Mouse (Mus musculus) limb, embryonic 13.5 days (tissue): ENCODE data around the gene Scaf1. TPM values are rescaled to one million over a fixed set of nuclear protein-coding genes. Genes with fewer than 3 reads are reported as not detected.
"Not testable (repeated sequence)": the region's sequence is repeated elsewhere in the genome, so short reads cannot be mapped to it uniquely, and the experiment has no call there.

Experiments
- ATAC-seq: fragments of 200-750 bp; cut with Nextera tagmentation; 2 replicates; pipeline ENCODE4 v1.8.0; 2017; ENCODE audit warnings: low read depth, moderate number of reproducible peaks, moderate TSS enrichment; ENCODE audit not compliant: low FRiP score
- H3K27ac ChIP-seq: fragments of 300-500 bp; sonication (generic); 2 replicates; pipeline ENCODE4 v1.5.1; 2015; ENCODE audit warnings: inconsistent platforms, mild to moderate bottlenecking, moderate library complexity
- H3K27me3 ChIP-seq: fragments of 300-500 bp; sonication (generic); 2 replicates; pipeline ENCODE4 v1.6.1; 2015; ENCODE audit warnings: mild to moderate bottlenecking, inconsistent platforms
- H3K36me3 ChIP-seq: fragments of 300-500 bp; sonication (generic); 2 replicates; pipeline ENCODE4 v1.6.1; 2015; ENCODE audit warnings: inconsistent platforms, mild to moderate bottlenecking, moderate library complexity
- H3K4me1 ChIP-seq: fragments of 300-500 bp; sonication (generic); 2 replicates; pipeline ENCODE4 v1.6.1; 2015; ENCODE audit warnings: inconsistent platforms
- H3K4me2 ChIP-seq: fragments of 300-500 bp; sonication (generic); replicated peaks from 2 replicates; pipeline ENCODE4 v1.6.1; 2015; ENCODE audit warnings: inconsistent platforms, mild to moderate bottlenecking, moderate library complexity
- H3K4me3 ChIP-seq: fragments of 300-500 bp; sonication (generic); 2 replicates; pipeline ENCODE4 v1.5.1; 2015; ENCODE audit warnings: moderate library complexity, mild to moderate bottlenecking, inconsistent platforms
- H3K9ac ChIP-seq: fragments of 300-500 bp; sonication (generic); 2 replicates; pipeline ENCODE4 v1.6.1; 2015; ENCODE audit warnings: mild to moderate bottlenecking, inconsistent platforms
- H3K9me3 ChIP-seq: fragments of 300-500 bp; sonication (generic); 2 replicates; pipeline ENCODE4 v1.6.1; 2016; ENCODE audit warnings: inconsistent platforms
- WGBS: fragments of 180-500 bp; shearing (Covaris S2); methylation state at CpG from one replicate; pipeline ENCODE4 v1.1.7; 2015; 5-methylcytosine and 5-hydroxymethylcytosine counted together
- polyA plus RNA-seq: library from polyadenylated mRNA; unstranded; fragments of >200 nt; fragmentation: Nextera tagmentation; extraction: Ambion mirVana; gene quantifications from 2 replicates; pipeline ENCODE4 v1.2.1, GENCODE M21; 2015

The Scaf1 gene
- polyA plus RNA-seq, 1 experiment from 2014 or later = 40.7 TPM

GRCm38 (mm10) chr7:45037720-45038361, 21.7 kb upstream of the Scaf1 start:
- Histone ChIP-seq H3K36me3 (peaks cover 99% of the 10 kb centered on the region), H3K9me3 (no peaks in the 10 kb centered on the region), H3K4me1 (no peaks in the 10 kb centered on the region), H3K4me2 (no peak overlapping the region), H3K9ac (no peak overlapping the region), H3K4me3 (no peak overlapping the region), H3K27me3 (no peaks in the 10 kb centered on the region), H3K27ac (no peak overlapping the region)
- ATAC-seq = no peak
- WGBS = 69% methylated on average over 7 of the region's 7 CpGs

- H3K4me2 ChIP-seq = no peak overlapping the region
- ATAC-seq = no peak
- no peak overlapping the region for H3K4me3 ChIP-seq
- H3K27ac ChIP-seq = no peak overlapping the region
- H3K27me3 ChIP-seq = no peaks in the 10 kb centered on the region
- H3K9me3 ChIP-seq = no peaks in the 10 kb centered on the region
- 85% methylated on average over 11 of the region's 11 CpGs for WGBS
- H3K9ac ChIP-seq = no peak overlapping the region
- H3K36me3 ChIP-seq = peaks cover 99% of the 10 kb centered on the region
- no peaks in the 10 kb centered on the region for H3K4me1 ChIP-seq
These were observed 20.5 kb upstream of the Scaf1 start for GRCm38 (mm10) chr7:45036702-45037101.

GRCm38 (mm10) chr7:45035631-45036030, 19.5 kb upstream of the Scaf1 start:
- H3K4me3 ChIP-seq = no peak overlapping the region
- no peak overlapping the region for H3K4me2 ChIP-seq
- no peaks in the 10 kb centered on the region for H3K4me1 ChIP-seq
- no peaks in the 10 kb centered on the region for H3K27me3 ChIP-seq
- 88% methylated on average over 3 of the region's 3 CpGs for WGBS
- H3K36me3 ChIP-seq = peaks cover 99% of the 10 kb centered on the region
- H3K27ac ChIP-seq = no peak overlapping the region
- H3K9ac ChIP-seq = no peak overlapping the region
- ATAC-seq = no peak
- no peaks in the 10 kb centered on the region for H3K9me3 ChIP-seq

- H3K9ac ChIP-seq = no peak overlapping the region
- no peaks in the 10 kb centered on the region for H3K27me3 ChIP-seq
- peaks cover 99% of the 10 kb centered on the region for H3K36me3 ChIP-seq
- H3K4me2 ChIP-seq = no peak overlapping the region
- no peaks in the 10 kb centered on the region for H3K9me3 ChIP-seq
- H3K27ac ChIP-seq = no peak overlapping the region
- 92% methylated on average over 19 of the region's 19 CpGs for WGBS
- no peak for ATAC-seq
- H3K4me3 ChIP-seq = no peak overlapping the region
- no peaks in the 10 kb centered on the region for H3K4me1 ChIP-seq
These were observed 17.7 kb upstream of the Scaf1 start for GRCm38 (mm10) chr7:45033722-45034359.

GRCm38 (mm10) chr7:45030857-45031256, 14.7 kb upstream of the Scaf1 start:
- peaks cover 5% of the 10 kb centered on the region for H3K4me1 ChIP-seq
- H3K9ac ChIP-seq = no peak overlapping the region
- 94% methylated on average over 8 of the region's 8 CpGs for WGBS
- H3K4me3 ChIP-seq = no peak overlapping the region
- ATAC-seq = no peak
- no peak overlapping the region for H3K4me2 ChIP-seq
- H3K27ac ChIP-seq = no peak overlapping the region
- H3K36me3 ChIP-seq = peaks cover 95% of the 10 kb centered on the region
- no peaks in the 10 kb centered on the region for H3K9me3 ChIP-seq
- H3K27me3 ChIP-seq = no peaks in the 10 kb centered on the region

GRCm38 (mm10) chr7:45029995-45030394, 13.8 kb upstream of the Scaf1 start:
- Histone ChIP-seq H3K4me2 (no peak overlapping the region), H3K4me3 (no peak overlapping the region), H3K4me1 (peaks cover 5% of the 10 kb centered on the region), H3K27me3 (no peaks in the 10 kb centered on the region), H3K9me3 (no peaks in the 10 kb centered on the region), H3K9ac (no peak overlapping the region), H3K36me3 (peaks cover 86% of the 10 kb centered on the region), H3K27ac (no peak overlapping the region)
- ATAC-seq = no peak
- 89% methylated on average over 6 of the region's 6 CpGs for WGBS

- WGBS = 92% methylated on average over 11 of the region's 11 CpGs
- H3K4me2 ChIP-seq = no peak overlapping the region
- no peaks in the 10 kb centered on the region for H3K27me3 ChIP-seq
- H3K36me3 ChIP-seq = peaks cover 70% of the 10 kb centered on the region
- no peak overlapping the region for H3K27ac ChIP-seq
- no peak overlapping the region for H3K9ac ChIP-seq
- no peaks in the 10 kb centered on the region for H3K9me3 ChIP-seq
- H3K4me1 ChIP-seq = peaks cover 5% of the 10 kb centered on the region
- no peak overlapping the region for H3K4me3 ChIP-seq
- ATAC-seq = no peak
These were observed 12.2 kb upstream of the Scaf1 start for GRCm38 (mm10) chr7:45028351-45028750.

GRCm38 (mm10) chr7:45027761-45028160, 11.6 kb upstream of the Scaf1 start:
- Histone ChIP-seq H3K27ac (no peak overlapping the region), H3K27me3 (no peaks in the 10 kb centered on the region), H3K4me2 (no peak overlapping the region), H3K36me3 (peaks cover 64% of the 10 kb centered on the region), H3K9me3 (no peaks in the 10 kb centered on the region), H3K4me3 (no peak overlapping the region), H3K9ac (no peak overlapping the region), H3K4me1 (peaks cover 5% of the 10 kb centered on the region)
- ATAC-seq = no peak
- WGBS = 99% methylated on average over 9 of the region's 9 CpGs

GRCm38 (mm10) chr7:45026256-45026655, 10.1 kb upstream of the Scaf1 start:
- WGBS = 55% methylated on average over 2 of the region's 2 CpGs
- Histone ChIP-seq H3K4me3 (no peak overlapping the region), H3K9me3 (no peaks in the 10 kb centered on the region), H3K36me3 (peaks cover 49% of the 10 kb centered on the region), H3K27ac (no peak overlapping the region), H3K4me2 (no peak overlapping the region), H3K9ac (no peak overlapping the region), H3K27me3 (no peaks in the 10 kb centered on the region), H3K4me1 (peaks cover 5% of the 10 kb centered on the region)
- ATAC-seq = no peak

- Histone ChIP-seq H3K27me3 (0 out of 2 replicates have a peak, but pooled peaks cover 4% of the 10 kb centered on the region), H3K27ac (peak overlapping the region; percentile 52; the same call in 1 of the 2 replicates), H3K9ac (no peak overlapping the region), H3K4me3 (no peak overlapping the region), H3K36me3 (peaks cover 43% of the 10 kb centered on the region), H3K4me1 (peaks cover 5% of the 10 kb centered on the region), H3K4me2 (no peak overlapping the region), H3K9me3 (no peaks in the 10 kb centered on the region)
- no peak for ATAC-seq
- WGBS = 74% methylated on average over 8 of the region's 8 CpGs
These were observed 9.5 kb upstream of the Scaf1 start for GRCm38 (mm10) chr7:45025601-45026220.

GRCm38 (mm10) chr7:45024281-45025248, 8.4 kb upstream of the Scaf1 start:
- ATAC-seq = no peak
- 0 out of 2 replicates have a peak, but pooled peaks cover 6% of the 10 kb centered on the region for H3K27me3 ChIP-seq
- H3K9me3 ChIP-seq = no peaks in the 10 kb centered on the region
- 88% methylated on average over 15 of the region's 15 CpGs for WGBS
- H3K4me1 ChIP-seq = peaks cover 5% of the 10 kb centered on the region
- no peak overlapping the region for H3K9ac ChIP-seq
- H3K4me2 ChIP-seq = no peak overlapping the region
- no peak overlapping the region for H3K4me3 ChIP-seq
- no peak overlapping the region for H3K27ac ChIP-seq
- peaks cover 32% of the 10 kb centered on the region for H3K36me3 ChIP-seq

GRCm38 (mm10) chr7:45023711-45024110, 7.5 kb upstream of the Scaf1 start:
- Histone ChIP-seq H3K4me1 (peaks cover 13% of the 10 kb centered on the region), H3K36me3 (peaks cover 23% of the 10 kb centered on the region)
- not testable (repeated sequence) for H3K27me3 ChIP-seq, H3K9ac ChIP-seq, H3K4me3 ChIP-seq, H3K4me2 ChIP-seq, H3K9me3 ChIP-seq, H3K27ac ChIP-seq, ATAC-seq
- WGBS = 85% methylated on average over 5 of the region's 5 CpGs
